Mouse (Mus musculus) stomach, embryonic 16.5 days (tissue): ENCODE data around the gene Abl1. TPM values are rescaled to one million over a fixed set of nuclear protein-coding genes. Genes with fewer than 3 reads are reported as not detected.
A peak's percentile ranks its signal among the peaks of the same experiment; 100 is the strongest.

Source experiments
- ATAC-seq: fragments of 200-750 bp; cut with Nextera tagmentation; 2 replicates; pipeline ENCODE4 v1.8.0; 2017; ENCODE audit warnings: moderate number of reproducible peaks, moderate TSS enrichment; ENCODE audit not compliant: insufficient read depth, low FRiP score
- H3K27ac ChIP-seq: fragments of 300-500 bp; sonication (generic); 2 replicates; pipeline ENCODE4 v1.5.1; 2014; ENCODE audit warnings: low read length
- H3K27me3 ChIP-seq: fragments of 300-500 bp; sonication (generic); 2 replicates; pipeline ENCODE4 v1.6.1; 2014; ENCODE audit warnings: low read length, control low read depth, mixed read lengths; ENCODE audit not compliant: control insufficient read depth, insufficient read depth
- H3K36me3 ChIP-seq: fragments of 300-500 bp; sonication (generic); 2 replicates; pipeline ENCODE4 v1.6.1; 2014; ENCODE audit warnings: low read length; ENCODE audit not compliant: control insufficient read depth, insufficient read depth
- H3K4me1 ChIP-seq: fragments of 300-500 bp; sonication (generic); 2 replicates; pipeline ENCODE4 v1.6.1; 2014; ENCODE audit warnings: low read length, control low read depth, mixed read lengths; ENCODE audit not compliant: control insufficient read depth, insufficient read depth
- H3K4me2 ChIP-seq: fragments of 300-500 bp; sonication (generic); 2 replicates; pipeline ENCODE4 v1.6.1; 2014; ENCODE audit warnings: low read depth, low read length, mixed read lengths
- H3K4me3 ChIP-seq: fragments of 300-500 bp; sonication (generic); replicated peaks from 2 replicates; pipeline ENCODE4 v1.5.1; 2014; ENCODE audit warnings: mild to moderate bottlenecking, low read length
- H3K9ac ChIP-seq: fragments of 300-500 bp; sonication (generic); 2 replicates; pipeline ENCODE4 v1.6.1; 2014; ENCODE audit warnings: low read length
- H3K9me3 ChIP-seq: fragments of 300-500 bp; sonication (generic); replicated peaks from 2 replicates; pipeline ENCODE4 v1.6.1; 2016; ENCODE audit warnings: low read length, control low read depth; ENCODE audit not compliant: control insufficient read depth
- WGBS: fragments of 180-500 bp; shearing (Covaris S2); extraction: QIAGEN DNeasy Blood & Tissue Kit; methylation state at CpG from one replicate; pipeline ENCODE4 v1.1.7; 2014; 5-methylcytosine and 5-hydroxymethylcytosine counted together
- polyA plus RNA-seq: library from polyadenylated mRNA; unstranded; fragments of >200 nt; fragmentation: Nextera tagmentation; extraction: Ambion mirVana; gene quantifications from 2 replicates; pipeline ENCODE4 v1.2.1, GENCODE M21; 2015

The Abl1 gene
- polyA plus RNA-seq, 1 experiment from 2014 or later, result 30.4 TPM

- no peaks in the 10 kb centered on the region for H3K9me3 ChIP-seq
- no peaks in the 10 kb centered on the region for H3K27me3 ChIP-seq
- H3K27ac ChIP-seq, result peak overlapping the region; percentile 44
- peaks cover 52% of the 10 kb centered on the region for H3K4me1 ChIP-seq
- no peak overlapping the region for H3K4me3 ChIP-seq
- no peaks in the 10 kb centered on the region for H3K36me3 ChIP-seq
- peak overlapping the region; percentile 27; the same call in 1 of the 2 replicates for H3K9ac ChIP-seq
- peak overlapping the region; percentile 95 for H3K4me2 ChIP-seq
- WGBS, result 27% methylated on average over 2 of the region's 2 CpGs
- ATAC-seq, result no peak
Observed at GRCm38 (mm10) chr2:31762853-31763252, 74.7 kb downstream of the Abl1 start.

- Histone ChIP-seq H3K9ac (0 out of 2 replicates have a peak overlapping the region, but pooled peaks have one; percentile 27), H3K27me3 (no peaks in the 10 kb centered on the region), H3K4me3 (no peak overlapping the region), H3K4me1 (peaks cover 56% of the 10 kb centered on the region), H3K27ac (peak overlapping the region; percentile 44), H3K36me3 (no peaks in the 10 kb centered on the region), H3K9me3 (no peaks in the 10 kb centered on the region), H3K4me2 (peak overlapping the region; percentile 95)
- no peak for ATAC-seq
- 24% methylated on average over 2 of the region's 2 CpGs for WGBS
Observed at GRCm38 (mm10) chr2:31763271-31763670, 75.1 kb downstream of the Abl1 start.

GRCm38 (mm10) chr2:31767104-31767503 is 78.9 kb downstream of the Abl1 start:
- 0 out of 2 replicates have a peak overlapping the region, but pooled peaks have one; percentile 33 for H3K27ac ChIP-seq
- H3K4me3 ChIP-seq, result no peak overlapping the region
- H3K36me3 ChIP-seq, result no peaks in the 10 kb centered on the region
- no peak for ATAC-seq
- peaks cover 80% of the 10 kb centered on the region for H3K4me1 ChIP-seq
- H3K9me3 ChIP-seq, result no peaks in the 10 kb centered on the region
- H3K9ac ChIP-seq, result no peak overlapping the region
- H3K4me2 ChIP-seq, result no peak overlapping the region
- 91% methylated on average over 6 of the region's 6 CpGs for WGBS
- H3K27me3 ChIP-seq, result no peaks in the 10 kb centered on the region

GRCm38 (mm10) chr2:31767815-31768214 is 79.6 kb downstream of the Abl1 start:
- no peak for ATAC-seq
- WGBS, result 64% methylated on average over 4 of the region's 4 CpGs
- Histone ChIP-seq H3K9me3 (no peaks in the 10 kb centered on the region), H3K36me3 (no peaks in the 10 kb centered on the region), H3K27ac (no peak overlapping the region), H3K4me1 (peaks cover 81% of the 10 kb centered on the region), H3K9ac (no peak overlapping the region), H3K4me3 (no peak overlapping the region), H3K4me2 (no peak overlapping the region), H3K27me3 (no peaks in the 10 kb centered on the region)

GRCm38 (mm10) chr2:31769115-31769514 is 80.9 kb downstream of the Abl1 start:
- H3K27me3 ChIP-seq, result no peaks in the 10 kb centered on the region
- no peaks in the 10 kb centered on the region for H3K36me3 ChIP-seq
- ATAC-seq, result no peak
- H3K9ac ChIP-seq, result peak overlapping the region; percentile 65
- peak overlapping the region; percentile 92 for H3K27ac ChIP-seq
- peaks cover 78% of the 10 kb centered on the region for H3K4me1 ChIP-seq
- H3K4me3 ChIP-seq, result 0 out of 2 replicates have a peak overlapping the region, but pooled peaks have one; percentile 10
- WGBS, result 26% methylated on average over 4 of the region's 4 CpGs
- peak overlapping the region; percentile 36 for H3K4me2 ChIP-seq
- H3K9me3 ChIP-seq, result no peaks in the 10 kb centered on the region

- WGBS, result 13% methylated on average over 6 of the region's 6 CpGs
- Histone ChIP-seq H3K27me3 (no peaks in the 10 kb centered on the region), H3K36me3 (no peaks in the 10 kb centered on the region), H3K27ac (peak overlapping the region; percentile 92), H3K9me3 (no peaks in the 10 kb centered on the region), H3K4me2 (peak overlapping the region; percentile 36), H3K9ac (peak overlapping the region; percentile 65), H3K4me1 (peaks cover 75% of the 10 kb centered on the region), H3K4me3 (0 out of 2 replicates have a peak overlapping the region, but pooled peaks have one; percentile 10)
- ATAC-seq, result peak; percentile 52; the same call in 1 of the 2 replicates
Observed at GRCm38 (mm10) chr2:31769631-31770111, 81.5 kb downstream of the Abl1 start.

- H3K36me3 ChIP-seq, result no peaks in the 10 kb centered on the region
- no peak overlapping the region for H3K4me3 ChIP-seq
- peak overlapping the region; percentile 31; the same call in 1 of the 2 replicates for H3K9ac ChIP-seq
- 6% methylated on average over 7 of the region's 7 CpGs for WGBS
- H3K27ac ChIP-seq, result peak overlapping the region; percentile 92
- peaks cover 66% of the 10 kb centered on the region for H3K4me1 ChIP-seq
- no peaks in the 10 kb centered on the region for H3K9me3 ChIP-seq
- H3K27me3 ChIP-seq, result no peaks in the 10 kb centered on the region
- peak; percentile 78 for ATAC-seq
- peak overlapping the region; percentile 36 for H3K4me2 ChIP-seq
Observed at GRCm38 (mm10) chr2:31770781-31771441, 82.7 kb downstream of the Abl1 start.

GRCm38 (mm10) chr2:31776479-31776878 is 88.3 kb downstream of the Abl1 start:
- Histone ChIP-seq H3K4me3 (no peak overlapping the region), H3K4me2 (no peak overlapping the region), H3K36me3 (peaks cover 19% of the 10 kb centered on the region), H3K27ac (no peak overlapping the region), H3K27me3 (no peaks in the 10 kb centered on the region), H3K4me1 (peaks cover 17% of the 10 kb centered on the region), H3K9ac (no peak overlapping the region), H3K9me3 (no peaks in the 10 kb centered on the region)
- WGBS, result 95% methylated on average over 3 of the region's 3 CpGs
- no peak for ATAC-seq

GRCm38 (mm10) chr2:31779258-31779657 is 91.1 kb downstream of the Abl1 start:
- WGBS, result 83% methylated on average over 2 of the region's 2 CpGs

More at GRCm38 (mm10) chr2:31779258-31779657, 91.1 kb downstream of the Abl1 start:
- Histone ChIP-seq H3K4me3 (no peak overlapping the region), H3K27me3 (no peaks in the 10 kb centered on the region), H3K27ac (no peak overlapping the region), H3K4me1 (no peaks in the 10 kb centered on the region), H3K36me3 (peaks cover 22% of the 10 kb centered on the region), H3K9ac (no peak overlapping the region), H3K4me2 (no peak overlapping the region), H3K9me3 (no peaks in the 10 kb centered on the region)
- no peak for ATAC-seq
